Mouse (Mus musculus) C2C12 (cell line): ENCODE results near the gene Slc15a3. TPM values are rescaled to one million over a fixed set of nuclear protein-coding genes. Genes with fewer than 3 reads are reported as not detected.

Experiments
- H3K27me3 ChIP-seq: one replicate; pipeline ENCODE4 v1.6.1; 2011; ENCODE audit not compliant: control insufficient read depth, insufficient read depth, insufficient read length
- H3K36me3 ChIP-seq: one replicate; pipeline ENCODE4 v1.6.1; 2011; ENCODE audit not compliant: control insufficient read depth, insufficient read depth
- H3K4me3 ChIP-seq: one replicate; pipeline ENCODE4 v1.5.1; 2011; ENCODE audit warnings: mild to moderate bottlenecking, control low read depth; ENCODE audit not compliant: poor library complexity, insufficient read depth, severe bottlenecking
- H3K79me2 ChIP-seq: one replicate; pipeline ENCODE4 v1.6.1; 2011; ENCODE audit not compliant: control insufficient read depth, insufficient read depth
- H3K79me3 ChIP-seq: one replicate; pipeline ENCODE4 v1.6.1; 2011; ENCODE audit warnings: low read depth, control low read depth
- H3ac ChIP-seq: one replicate; pipeline ENCODE3; 2011; ENCODE audit warnings: low read depth; ENCODE audit not compliant: control insufficient read depth, insufficient read length
- CEBPB ChIP-seq: IDR thresholded peaks from one replicate; pipeline ENCODE4 v1.6.1; 2011; ENCODE audit warnings: low read depth, mild to moderate bottlenecking, control low read depth, moderate library complexity
- CTCF ChIP-seq: IDR thresholded peaks from one replicate; pipeline ENCODE4 v1.5.1; 2011; ENCODE audit not compliant: control insufficient read depth, insufficient read depth, insufficient read length
- FOSL1 ChIP-seq: IDR thresholded peaks from one replicate; pipeline ENCODE4 v1.8.0; 2011; ENCODE audit warnings: mild to moderate bottlenecking, low read length; ENCODE audit not compliant: poor library complexity, insufficient read depth, severe bottlenecking
- MAX ChIP-seq: IDR thresholded peaks from one replicate; pipeline ENCODE4 v1.6.1; 2011; ENCODE audit warnings: mild to moderate bottlenecking, control low read depth
- MYOD1 ChIP-seq: IDR thresholded peaks from one replicate; pipeline ENCODE4 v1.6.1; 2011; ENCODE audit warnings: low read depth; ENCODE audit not compliant: control insufficient read depth, insufficient read length
- MYOG ChIP-seq: IDR thresholded peaks from one replicate; pipeline ENCODE4 v1.6.1; 2011; ENCODE audit not compliant: control insufficient read depth, insufficient read length; ENCODE audit errors: extremely low read depth
- USF1 ChIP-seq: IDR thresholded peaks from one replicate; pipeline ENCODE4 v1.6.1; 2011; ENCODE audit warnings: low read depth, mild to moderate bottlenecking, control low read depth, moderate library complexity
- polyA plus RNA-seq: library from polyadenylated mRNA; unstranded; fragments of >200 nt; fragmentation: generic; extraction: Trizol; gene quantifications from one replicate; pipeline ENCODE4 v1.2.1, GENCODE M21; 2012; ENCODE audit warnings: missing spikeins

The Slc15a3 gene
- polyA plus RNA-seq, 1 experiment: 6.3 TPM

DNA sequence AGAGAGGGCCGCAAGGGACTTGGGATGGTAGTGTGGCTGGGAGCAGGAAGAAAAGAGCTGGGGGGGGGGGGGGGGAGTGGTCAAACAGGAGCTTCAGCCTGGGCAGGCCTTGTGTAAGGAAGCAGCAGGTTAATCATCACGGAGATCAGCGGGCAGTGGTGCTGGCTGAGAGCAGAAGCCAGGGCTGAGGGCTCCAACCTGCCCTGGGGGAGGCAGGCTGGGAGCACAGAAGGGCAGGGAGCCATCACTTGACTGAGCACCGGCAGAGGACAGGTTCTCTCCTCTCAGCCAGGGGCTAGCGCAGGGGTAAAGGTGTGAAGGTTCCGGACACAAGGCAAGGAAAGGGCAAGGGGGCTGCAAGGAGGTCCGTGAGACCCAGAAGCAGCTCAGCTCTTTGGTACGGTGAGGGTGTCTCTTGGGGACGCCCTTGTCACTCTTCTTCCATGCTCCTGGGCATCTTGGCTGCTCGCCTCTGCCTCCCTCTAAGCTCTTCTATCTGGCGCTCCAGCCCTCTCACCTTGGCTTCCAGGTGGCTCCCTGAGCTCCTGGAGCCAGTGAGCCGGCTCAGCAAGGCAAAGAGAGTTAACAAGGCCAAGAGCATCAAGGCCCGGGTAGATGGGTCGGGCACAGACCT, 31.9 kb downstream of the Slc15a3 start:
- Histone ChIP-seq H3K4me3 (no peak overlapping the region), H3ac (no peak overlapping the region), H3K79me3 (peaks cover 34% of the 10 kb centered on the region), H3K79me2 (peaks cover 49% of the 10 kb centered on the region), H3K36me3 (peaks cover 53% of the 10 kb centered on the region), H3K27me3 (no peaks in the 10 kb centered on the region)
- no peak for TF ChIP-seq MYOG
- TF ChIP-seq CTCF: no peak
- no peak for TF ChIP-seq USF1
- no peak for TF ChIP-seq FOSL1
- TF ChIP-seq MAX: no peak
- TF ChIP-seq CEBPB: no peak
- TF ChIP-seq MYOD1: no peak

DNA sequence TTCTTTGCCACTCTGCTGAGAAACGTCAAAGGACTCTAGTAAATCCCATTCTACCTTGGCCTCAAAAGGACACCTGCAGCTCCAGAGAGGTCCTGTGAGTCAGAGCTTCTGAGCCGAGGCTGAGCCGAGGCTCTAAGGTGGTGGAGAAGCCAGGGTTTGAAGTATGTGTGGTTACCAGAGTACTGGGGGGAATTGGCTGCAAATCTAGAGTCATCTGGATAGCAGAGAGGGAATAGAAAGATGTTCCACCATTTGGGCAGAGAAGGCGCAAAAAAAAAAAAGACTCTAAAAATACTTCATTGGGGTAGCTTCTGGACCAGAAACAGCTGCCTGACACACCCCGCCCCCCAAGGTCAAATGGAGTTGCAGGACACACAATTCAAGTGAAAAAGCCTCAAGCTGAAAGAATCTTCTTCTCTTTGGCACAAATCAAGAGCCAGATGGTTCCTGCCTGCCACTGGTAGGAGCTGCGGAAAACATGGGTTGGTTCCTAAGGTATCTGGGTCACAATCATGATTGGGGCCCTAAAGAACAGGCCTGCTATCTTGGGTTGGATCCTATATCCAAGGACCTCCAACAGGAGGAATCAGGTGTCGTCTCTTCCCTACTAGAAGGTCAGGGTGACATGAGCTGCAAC, 38.8 kb downstream of the Slc15a3 start:
- TF ChIP-seq CTCF (no peak), FOSL1 (no peak), MYOG (no peak), USF1 (no peak), MYOD1 (no peak), MAX (no peak), CEBPB (no peak)
- no peak overlapping the region for H3ac ChIP-seq
- H3K4me3 ChIP-seq: no peak overlapping the region
- H3K79me3 ChIP-seq: peaks cover 56% of the 10 kb centered on the region
- peaks cover 68% of the 10 kb centered on the region for H3K79me2 ChIP-seq
- no peaks in the 10 kb centered on the region for H3K27me3 ChIP-seq
- peaks cover 35% of the 10 kb centered on the region for H3K36me3 ChIP-seq

DNA sequence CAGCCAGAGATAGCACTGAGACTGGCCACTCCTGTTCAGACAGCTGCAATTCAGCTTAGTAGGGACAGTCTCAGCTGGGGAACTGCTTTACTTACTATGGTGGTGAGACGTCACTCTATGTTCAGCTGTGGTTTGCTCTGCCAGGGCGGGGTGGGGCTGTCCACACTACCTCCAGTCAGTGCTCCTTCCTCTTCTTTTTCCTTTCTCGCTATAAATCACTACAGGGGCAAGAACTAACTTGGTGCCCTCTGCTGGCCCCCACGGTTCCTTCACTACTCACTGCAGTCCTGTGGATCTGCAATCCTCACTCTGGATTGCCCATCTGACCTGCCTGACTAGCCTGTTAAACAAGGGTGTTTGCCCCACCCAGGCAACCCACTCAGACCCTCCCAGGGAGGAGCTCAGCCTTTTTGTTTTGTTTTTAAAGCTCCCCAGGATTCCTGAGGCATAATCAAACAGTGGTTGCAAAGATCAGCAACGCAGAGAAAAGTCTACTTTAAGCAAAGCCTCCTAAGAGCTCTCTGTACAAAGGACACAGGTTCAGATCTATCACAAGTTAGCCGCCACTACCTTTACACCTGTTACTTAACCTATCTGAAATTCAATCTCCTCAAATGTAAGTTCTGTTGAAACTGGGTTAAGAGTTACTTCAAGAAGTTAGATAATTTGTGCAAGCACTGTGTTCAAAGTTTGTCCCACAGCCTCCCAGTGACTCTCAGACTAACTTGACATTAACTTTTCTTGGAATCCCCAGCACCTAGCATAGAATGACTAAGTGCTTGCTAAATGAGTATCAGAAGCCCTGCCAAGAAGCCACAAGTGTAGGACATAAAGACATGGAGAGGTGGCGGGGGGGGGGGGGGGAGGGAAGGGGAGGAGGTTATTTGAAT, 40.8 kb downstream of the Slc15a3 start:
- TF ChIP-seq MYOG (no peak), CTCF (peak; percentile 51)
- Histone ChIP-seq H3K36me3 (peaks cover 19% of the 10 kb centered on the region), H3K4me3 (peak overlapping the region; percentile 72), H3K79me2 (peaks cover 62% of the 10 kb centered on the region), H3K27me3 (no peaks in the 10 kb centered on the region), H3K79me3 (peaks cover 52% of the 10 kb centered on the region), H3ac (no peak overlapping the region)

DNA sequence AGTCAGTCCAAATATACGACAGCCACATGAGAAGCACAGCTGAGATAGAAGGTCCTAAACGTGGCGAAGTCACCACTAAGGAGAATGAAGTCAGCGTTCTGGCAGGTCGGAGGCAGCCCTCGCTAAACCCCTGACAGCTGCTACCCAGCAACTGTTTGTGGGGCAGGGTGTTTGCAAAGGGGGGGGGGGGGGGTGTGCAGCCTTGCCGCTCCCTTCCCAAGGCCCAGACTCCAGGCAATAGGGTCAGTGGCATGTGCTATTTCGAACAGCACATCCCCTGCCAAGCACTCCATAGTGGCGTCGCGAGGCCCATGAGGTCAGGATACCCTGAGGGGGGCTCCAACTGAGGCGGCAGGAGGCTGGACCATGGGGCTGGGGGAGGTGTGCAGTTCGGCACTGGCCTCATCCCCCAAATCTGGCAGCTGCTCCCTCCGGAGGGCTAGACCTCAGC, 41.5 kb downstream of the Slc15a3 start:
- Histone ChIP-seq H3K27me3 (no peaks in the 10 kb centered on the region), H3K36me3 (peaks cover 16% of the 10 kb centered on the region), H3ac (peak overlapping the region; percentile 78), H3K4me3 (peak overlapping the region; percentile 72), H3K79me3 (peaks cover 45% of the 10 kb centered on the region), H3K79me2 (peaks cover 55% of the 10 kb centered on the region)
- TF ChIP-seq MYOG (no peak), MAX (peak; percentile 32), MYOD1 (peak; percentile 63)

DNA sequence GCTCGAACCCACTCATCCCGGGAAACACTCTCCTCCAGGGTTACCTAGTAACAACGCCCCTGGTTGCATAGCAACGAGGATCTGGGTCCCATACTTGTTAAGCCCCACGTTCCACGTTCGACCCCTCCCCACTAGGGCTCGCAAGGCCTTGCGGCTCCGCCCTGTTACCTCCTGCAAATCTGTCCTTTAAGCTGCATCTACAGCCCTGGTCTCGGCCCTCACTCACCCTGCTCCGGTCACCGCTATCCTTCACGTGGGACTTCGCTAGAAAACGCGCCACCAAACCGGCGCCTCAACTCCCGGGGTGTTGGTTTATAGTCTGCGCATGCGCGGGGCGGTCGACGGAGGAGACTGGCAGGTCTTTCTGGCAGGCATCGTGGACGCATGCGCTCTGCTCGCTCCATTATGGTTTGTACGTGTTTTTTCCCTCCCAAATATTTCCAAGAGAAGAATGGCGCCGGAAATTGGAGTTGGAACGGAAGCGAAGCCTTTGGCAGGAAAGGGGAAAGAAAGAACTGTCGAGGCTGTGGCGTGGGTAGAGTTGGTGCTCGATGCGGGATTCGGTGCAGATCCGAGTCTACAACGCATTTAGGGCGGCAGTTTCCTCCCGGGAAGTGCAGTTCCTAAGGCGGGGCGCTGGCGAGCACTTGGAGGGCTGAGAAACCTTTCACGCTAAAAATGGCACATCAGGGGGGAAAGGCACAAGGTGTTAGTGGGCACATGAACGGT, 42.1 kb downstream of the Slc15a3 start, which contains the start of gene Tmem109:
Gene Tmem109, minus strand, starts transcription at position 576 of the 729 bp plus-strand sequence.
- H3K36me3 ChIP-seq: peaks cover 16% of the 10 kb centered on the region
- TF ChIP-seq USF1: no peak
- TF ChIP-seq CTCF: peak; percentile 20
- peak; percentile 83 for TF ChIP-seq MAX
- H3ac ChIP-seq: peak within 1 kb of the TSS; percentile 78
- H3K4me3 ChIP-seq: peak within 1 kb of the TSS; percentile 72
- peaks cover 42% of the 10 kb centered on the region for H3K79me3 ChIP-seq
- peaks cover 50% of the 10 kb centered on the region for H3K79me2 ChIP-seq
- H3K27me3 ChIP-seq: no peaks in the 10 kb centered on the region
